Mouse (Mus musculus): Measurements from ENCODE around the gene Ush1g.

Ush1g gene

DNA sequence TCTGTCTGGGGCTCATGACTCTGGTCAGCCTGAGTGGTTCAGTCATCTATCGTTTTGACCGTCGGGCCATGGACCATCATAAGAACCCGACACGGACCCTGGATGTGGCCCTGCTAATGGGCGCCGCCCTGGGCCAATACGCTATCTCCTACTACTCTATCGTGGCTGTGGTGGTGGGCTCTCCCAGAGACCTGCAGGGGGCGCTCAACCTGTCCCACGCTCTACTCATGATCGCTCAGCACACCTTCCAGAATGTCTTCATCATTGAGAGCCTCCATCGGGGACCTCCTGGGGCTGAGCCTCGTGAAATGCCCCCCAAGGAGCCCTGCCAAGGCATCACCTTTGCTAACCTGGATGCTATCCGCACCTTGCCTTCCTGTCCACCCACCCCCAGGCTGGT is 7.5 kb upstream of the Ush1g start:
- no peak for DNase-seq

DNA sequence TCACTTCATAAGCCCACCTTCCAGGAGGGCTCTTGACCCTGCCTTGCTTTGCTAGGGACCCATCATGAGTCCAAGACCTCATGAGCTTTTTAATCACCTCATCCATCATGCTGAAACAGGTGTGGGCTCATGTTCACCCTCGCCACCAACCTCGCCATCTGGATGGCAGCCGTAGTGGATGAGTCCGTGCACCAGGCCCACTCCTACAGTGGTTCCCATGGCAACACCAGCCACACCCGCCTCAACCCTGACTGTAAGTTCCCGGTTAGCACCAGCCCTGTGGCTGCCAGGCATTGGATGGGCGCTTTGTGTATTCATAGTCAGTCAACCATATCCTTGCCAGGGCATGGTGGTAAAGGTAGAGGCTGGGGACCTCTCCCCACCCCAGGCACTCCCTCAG is 4.9 kb upstream of the Ush1g start:
- no peak for DNase-seq

DNA sequence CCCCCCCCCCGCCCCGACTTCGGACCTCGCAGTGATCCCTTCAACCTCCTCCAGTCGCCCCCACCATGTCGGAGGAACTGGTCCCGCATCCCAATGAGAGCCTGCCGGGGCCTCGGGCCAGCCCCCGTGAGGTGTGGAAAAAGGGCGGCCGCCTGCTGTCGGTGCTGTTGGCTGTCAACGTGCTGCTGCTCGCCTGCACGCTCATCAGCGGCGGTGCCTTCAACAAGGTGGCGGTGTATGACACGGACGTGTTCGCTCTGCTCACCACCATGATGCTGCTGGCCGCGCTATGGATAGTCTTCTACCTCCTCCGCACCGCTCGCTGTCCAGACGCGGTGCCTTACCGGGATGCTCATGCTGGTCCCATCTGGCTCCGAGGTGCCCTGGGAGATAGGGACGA is 1.5 kb upstream of the Ush1g start:
- DNase-seq, result no peak

DNA sequence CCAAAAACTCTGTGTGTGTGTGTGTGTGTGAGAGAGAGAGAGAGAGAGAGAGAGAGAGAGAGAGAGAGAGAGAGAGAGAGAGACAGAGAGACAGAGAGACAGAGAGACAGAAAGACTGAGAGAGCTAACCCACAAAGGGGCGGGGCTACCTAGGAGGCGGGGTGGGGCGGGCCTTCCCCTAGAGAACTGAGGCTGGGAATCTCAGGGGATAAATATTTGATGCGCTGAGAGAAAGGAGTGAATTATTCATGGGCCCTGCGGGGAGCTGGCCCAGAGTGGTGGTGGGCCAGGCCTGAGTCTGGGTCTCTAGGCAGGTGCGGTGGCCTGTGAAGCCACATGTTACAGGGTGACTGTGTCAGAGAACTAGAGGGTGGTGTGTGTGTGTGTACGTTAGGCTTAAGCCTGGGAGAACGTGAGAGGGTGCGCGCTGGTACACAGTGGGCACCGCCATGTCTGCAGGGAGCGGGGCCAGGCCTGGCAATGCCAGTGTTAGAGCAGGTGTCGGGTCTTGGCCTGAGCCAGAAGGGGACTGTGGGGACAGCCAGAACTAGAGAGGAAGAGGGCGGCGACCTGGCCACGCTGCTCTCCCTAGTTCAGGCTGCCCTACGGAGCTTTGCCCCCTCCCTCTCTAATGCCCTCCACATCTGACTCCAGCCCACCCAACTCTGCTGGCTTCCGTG is 2.0 kb downstream of the Ush1g start:
- no peak for DNase-seq

DNA sequence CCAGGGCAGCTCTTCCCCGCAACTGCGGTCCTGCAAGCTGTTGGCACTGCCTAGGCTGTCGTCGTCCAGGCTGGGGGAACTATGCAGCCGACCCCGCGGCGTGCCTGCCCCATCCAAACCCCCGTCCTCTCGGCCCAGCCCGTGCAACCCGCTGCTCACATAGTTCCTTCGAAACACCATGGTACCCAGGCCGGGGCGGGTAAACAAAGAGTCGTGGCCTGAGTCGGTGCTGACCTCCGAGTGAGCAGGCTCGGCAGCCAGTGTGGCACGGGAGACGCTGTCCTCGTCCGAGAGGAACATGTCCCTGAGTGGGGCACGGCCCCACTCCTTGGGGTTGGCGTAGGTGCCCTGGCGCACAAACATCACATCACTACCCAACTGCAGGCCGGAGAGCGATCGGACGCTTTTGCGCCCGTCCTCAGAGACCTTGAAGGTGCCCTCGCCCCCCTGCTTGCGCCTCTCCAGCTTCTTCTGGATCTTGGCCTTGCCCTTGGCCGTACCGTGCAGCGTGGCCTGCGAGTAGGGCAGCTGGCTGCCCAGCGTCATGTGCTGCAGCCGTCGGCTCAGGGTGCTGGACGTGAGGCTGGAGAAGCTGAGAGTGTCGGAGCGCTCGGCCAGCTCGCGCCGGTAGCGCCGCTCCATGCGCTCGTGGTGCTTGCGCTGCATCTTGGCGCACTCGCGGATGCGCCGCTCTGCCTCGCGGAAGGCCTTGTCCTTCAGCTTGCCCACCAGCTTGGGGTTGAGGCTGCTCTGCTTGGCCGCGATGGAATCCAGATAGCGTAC is 3.4 kb downstream of the Ush1g start:
- DNase-seq, result no peak

DNA sequence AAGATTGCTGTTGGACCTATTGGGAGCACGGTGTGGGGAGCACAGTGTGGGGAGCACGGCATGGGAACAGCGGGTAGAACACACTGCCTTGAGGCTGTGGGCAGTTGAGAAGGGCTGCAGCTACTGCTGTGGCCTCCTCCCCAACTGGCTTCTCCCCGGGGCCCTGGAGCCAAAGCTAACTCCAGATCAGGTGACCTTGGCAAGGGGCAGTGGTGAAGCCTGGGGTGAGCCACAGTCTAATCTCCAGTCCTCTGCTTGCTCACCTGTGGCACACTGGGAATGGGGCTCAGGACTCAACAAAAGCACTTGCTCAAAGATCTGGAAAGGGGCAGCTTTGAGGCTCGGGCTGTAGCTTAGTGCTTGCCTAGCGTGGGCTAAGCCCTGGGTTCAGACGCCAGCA is 4.6 kb downstream of the Ush1g start:
- no peak for DNase-seq

DNA sequence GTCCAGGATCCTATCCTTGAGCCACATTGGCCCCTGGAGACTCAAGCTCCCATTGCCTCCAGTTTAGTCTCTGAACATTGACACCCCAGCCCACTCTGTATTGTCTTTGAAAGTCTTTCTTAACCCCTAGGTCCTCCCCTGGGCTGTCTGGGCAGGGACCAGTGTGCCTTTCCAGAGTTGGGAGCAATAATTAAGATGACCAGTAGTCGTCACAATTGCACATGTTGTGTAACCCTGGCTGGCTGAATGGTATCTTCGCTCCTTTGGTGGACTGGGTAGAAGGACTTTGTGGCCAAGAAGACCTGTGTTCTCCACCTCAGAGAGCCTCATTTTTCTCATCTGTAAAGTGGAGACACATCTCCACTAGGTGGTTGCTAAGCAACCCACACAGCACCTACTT is 7.6 kb downstream of the Ush1g start:
- no peak for DNase-seq

DNA sequence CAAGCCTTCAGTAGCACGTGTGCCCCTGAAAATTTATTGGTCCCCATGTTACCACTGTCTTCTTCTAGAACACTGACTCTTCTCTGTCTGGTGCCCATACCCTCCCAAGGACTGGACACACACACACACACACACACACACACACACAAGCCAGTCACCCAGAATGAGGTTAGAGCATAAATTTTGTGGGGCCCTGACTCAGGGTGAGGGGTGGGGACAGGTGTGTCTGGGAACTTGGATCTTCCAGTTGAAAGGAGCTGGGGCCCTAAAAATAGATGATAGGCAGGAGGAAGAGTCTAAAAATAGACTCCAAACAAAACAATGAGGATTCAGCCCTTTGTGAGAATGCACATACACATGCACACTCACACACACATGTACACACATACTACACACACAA is 13.1 kb downstream of the Ush1g start:
- no peak for DNase-seq

DNA sequence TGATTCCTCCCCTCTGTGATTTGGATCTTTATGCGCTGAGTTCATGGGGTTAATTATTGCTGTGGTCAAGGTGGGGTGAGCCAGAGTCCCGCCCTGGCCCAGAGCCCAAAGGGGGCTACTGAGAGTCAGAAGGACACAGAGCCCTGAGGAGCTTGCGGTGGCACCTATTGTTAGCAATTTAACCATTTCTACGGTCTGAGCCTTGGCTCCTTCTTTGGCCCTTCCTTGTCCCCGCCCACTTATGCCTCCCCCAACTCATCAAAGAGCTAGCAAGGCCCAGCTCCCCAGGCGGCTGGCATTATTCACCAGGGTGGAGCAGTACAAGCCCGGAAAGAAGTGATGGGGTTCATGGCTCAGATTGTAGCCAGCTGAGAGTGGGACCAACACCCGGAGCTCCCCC is 15.0 kb downstream of the Ush1g start, which contains the start of gene Otop2:
TSS of gene Otop2 (plus strand) at position 301 of the 400 bp plus-strand sequence.
- no peak for DNase-seq

DNA sequence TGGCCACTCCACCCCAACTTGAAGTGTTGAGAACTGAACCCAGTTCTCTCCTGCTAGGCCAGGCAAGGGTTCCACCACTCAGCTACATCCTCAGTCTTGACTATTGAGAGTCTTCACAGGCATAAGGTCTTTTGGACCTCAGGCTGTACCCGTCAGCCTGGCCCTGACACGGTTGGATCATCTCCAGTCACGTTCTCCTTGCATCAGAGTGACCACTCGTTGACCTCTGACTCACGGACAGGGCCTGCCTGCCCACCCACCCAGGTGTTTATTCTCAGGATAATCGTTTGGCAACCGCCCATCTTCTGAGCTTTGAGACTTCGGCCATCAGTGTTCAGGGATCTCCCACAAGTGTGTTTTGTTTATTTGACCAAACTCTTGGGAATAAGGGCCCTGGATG is 18.7 kb downstream of the Ush1g start:
- no peak for DNase-seq

DNA sequence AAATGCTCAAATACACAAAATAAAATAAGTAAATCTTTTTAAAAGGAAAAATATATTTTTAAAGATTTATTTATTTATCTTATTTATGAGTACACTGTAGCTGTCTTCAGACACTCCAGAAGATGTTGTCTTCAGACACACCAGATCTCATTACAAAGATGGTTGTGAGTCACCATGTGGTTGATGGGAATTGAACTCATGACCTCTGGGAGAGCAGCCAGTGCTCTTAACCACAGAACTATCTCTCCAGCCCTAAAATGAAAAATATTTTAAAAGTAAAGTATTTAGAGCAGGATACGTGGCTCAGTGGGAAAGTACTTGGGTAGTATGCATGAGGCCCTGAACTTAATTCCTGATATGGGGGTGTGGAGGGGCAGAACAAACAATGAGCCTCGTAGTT is 20.5 kb downstream of the Ush1g start:
- DNase-seq, result no peak

DNA sequence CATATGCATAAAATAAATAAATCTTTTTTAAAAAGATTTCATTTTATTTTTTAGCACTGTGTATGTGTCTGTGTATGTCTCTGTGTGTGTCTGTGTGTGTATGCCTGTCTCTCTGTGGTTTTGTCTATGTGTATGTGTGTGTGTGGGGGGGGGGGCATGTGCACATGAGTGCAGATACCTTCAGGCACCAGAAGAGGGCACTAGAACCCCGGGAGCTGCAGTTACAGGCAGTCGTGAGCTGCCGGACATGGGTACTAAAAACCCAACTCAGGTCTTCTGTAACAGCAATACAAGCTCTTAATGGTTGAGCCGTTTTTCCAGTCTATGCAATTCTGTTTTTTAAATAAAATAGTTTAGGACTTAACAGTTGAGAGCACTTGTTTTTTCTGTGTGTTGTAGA is 21.1 kb downstream of the Ush1g start:
- DNase-seq, result no peak

DNA sequence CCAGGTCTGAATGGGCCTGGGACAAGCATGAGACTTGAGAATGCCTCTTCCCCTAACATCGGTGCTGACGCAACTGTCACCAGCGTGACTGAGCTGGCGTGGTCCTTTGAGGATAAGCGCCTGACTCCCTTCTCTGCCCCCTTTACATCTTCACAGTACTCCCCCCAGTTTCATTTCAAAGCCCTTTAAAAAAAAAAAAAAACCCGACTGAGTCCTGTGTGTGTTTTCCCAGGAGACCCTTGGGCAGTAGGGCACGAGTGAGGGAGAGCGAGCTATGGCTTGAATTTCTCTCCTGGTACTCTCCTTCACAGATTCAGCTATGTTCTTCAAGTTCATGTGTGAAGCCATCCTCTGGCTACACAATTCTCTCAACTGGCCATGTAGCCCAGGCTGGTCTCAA is 23.7 kb downstream of the Ush1g start:
- DNase-seq, result no peak

DNA sequence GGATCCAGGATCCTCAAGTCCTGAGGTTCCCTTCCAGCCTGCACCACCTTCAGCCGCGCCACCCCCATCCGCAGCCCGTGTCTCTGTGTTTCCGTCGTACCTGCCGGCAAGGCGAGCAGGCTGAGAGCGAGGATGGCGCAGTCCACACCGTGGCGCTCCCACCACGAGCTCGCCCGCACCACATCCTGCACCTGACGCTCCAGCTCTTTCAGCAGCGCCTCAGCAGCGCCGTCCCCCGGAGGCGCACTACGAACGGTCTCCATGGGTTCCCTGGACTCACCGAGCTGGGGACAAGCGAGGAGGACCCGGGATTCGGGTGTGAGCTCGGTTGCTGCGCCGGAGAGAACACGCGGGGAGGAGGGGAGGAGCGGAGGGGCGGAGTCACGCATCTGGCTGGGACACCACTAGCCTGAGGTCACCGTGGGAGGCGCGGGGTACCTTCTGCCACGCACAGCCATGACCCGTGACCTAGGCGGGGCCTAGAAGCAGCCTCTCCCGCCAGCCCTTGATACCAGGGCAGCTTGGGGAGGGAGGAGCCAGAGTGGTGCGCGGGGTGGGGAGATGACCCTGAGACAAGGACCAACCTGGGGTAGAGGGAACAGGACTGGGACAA is 24.5 kb downstream of the Ush1g start, which contains the start of gene Fads6:
TSS of gene Fads6 (minus strand) at position 450 of the 613 bp plus-strand sequence.
- DNase-seq, result peak; percentile 55 to 62

DNA sequence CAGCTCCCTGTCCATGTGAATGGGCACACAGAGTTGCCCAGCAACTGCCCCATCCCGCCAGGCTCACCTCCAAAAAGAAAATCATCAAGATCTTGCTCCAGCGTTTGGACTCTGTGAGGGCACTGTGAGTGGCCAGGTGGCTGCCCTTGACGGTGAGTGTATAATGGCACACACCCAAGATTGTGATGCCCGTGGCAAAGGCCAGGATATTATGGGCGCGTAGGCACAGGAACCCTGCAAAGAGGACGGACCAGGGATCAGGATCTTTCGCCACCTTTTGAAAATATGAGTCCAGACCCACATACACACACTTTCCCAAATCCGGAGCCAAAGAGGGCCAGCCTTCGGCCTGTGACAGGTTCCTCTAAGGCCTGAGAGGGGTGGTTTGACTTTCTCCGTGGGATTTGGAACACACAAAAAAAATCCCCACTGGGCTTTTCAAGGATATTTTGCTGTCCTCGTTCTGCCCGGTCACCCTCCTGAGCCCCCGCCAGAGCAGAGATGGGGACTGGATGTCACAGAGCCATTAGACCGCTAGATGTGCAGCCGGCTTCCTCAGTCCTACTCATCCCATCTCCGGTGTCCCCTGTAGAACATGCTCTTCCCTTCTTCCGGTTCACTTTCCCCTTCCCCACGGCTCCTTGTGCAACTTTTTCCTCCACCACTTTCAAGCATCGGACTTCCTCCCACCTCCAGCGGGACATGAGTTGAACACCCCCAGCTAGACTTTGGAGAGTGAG is 25.2 kb downstream of the Ush1g start:
- DNase-seq, result no peak

DNA sequence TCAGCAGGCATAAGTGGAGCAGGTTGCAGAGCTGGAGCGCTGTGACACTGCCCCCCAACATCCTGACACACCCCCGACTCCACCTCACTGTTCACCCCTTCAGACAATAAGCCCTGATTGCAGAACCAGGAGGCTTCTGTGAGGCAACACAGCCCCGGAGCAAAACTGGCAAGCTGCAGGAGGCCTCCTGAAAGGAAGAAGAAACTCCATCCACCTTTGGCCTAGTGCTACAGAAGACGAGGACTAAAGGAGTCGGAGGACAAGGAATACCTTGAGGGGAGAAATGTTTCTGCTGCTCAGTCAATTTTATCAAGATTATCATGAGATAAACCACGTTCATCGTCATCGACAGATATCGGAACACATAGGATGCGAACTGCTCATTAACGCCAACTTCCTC is 25.9 kb downstream of the Ush1g start:
- no peak for DNase-seq

DNA sequence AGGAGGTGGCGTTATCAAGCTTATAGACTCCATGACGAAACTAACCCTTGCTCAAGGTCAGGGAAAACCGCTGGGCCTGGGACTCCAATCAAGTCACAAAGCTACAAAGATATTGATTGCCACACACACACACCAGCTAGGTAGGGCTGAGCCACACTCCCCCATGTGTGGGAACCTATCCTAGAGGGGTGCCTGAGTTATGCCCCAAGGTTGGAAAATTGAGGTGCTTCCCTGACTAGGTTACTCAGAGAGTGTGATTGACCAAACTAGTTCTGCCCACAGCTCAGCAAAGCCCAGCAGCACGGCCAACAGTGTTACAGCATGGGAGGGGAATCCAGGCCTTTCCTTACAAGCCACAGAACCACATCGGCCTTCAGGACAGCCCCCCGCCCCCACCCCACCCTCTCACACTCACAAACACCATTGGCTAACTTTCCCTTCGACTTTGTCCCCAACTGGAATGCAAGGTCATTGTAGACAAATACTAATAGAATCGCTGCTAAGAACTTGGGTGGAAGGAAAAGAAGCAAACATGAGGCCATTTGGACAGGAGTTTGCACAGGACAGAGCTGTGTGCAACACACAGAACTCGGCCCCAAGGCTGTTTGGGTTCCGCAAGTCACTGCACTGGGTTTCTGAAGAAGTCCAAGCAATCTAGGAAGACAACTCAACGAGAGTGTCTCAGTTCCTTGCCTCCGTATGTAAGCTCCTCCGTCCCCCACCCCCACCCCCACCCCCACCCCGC is 29.0 kb downstream of the Ush1g start:
- no peak for DNase-seq

DNA sequence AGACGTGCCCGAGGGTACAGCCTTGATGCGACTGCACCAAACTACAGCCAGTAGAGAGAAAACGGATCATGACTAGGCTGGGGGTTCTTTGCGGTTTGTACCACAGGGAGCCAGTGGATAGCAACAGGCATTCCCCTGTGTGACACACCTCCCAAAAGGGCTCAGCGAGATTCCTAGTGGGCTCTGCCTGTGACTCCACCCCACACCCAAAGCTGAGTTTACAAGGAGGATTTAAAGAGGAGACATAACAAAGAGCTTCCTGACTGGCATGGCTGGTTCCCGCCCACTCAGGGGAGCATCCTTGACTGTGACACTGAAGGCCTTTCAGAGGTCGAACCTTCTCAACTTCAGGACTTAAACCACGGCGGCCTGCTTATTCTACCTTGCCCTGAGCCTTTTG is 30.3 kb downstream of the Ush1g start:
- DNase-seq, result no peak

DNA sequence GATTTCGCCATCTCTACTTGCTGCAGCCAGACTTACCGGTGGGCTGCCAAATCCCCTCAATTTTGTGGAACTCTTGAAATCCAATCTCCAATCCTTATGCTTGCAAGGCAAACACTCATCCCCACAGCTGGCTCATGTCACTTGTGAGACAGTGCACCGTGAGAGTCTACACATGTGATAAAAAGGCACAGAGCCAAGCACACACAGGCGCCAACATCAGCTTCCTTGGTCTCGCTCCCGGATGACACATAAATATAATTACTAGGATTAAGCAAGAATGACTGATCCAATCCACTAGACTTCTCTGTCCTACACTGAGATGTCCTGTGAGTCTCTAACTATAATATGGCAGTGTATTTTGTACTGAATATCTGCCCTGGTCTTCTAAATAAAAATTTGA is 30.9 kb downstream of the Ush1g start:
- DNase-seq, result no peak

DNA sequence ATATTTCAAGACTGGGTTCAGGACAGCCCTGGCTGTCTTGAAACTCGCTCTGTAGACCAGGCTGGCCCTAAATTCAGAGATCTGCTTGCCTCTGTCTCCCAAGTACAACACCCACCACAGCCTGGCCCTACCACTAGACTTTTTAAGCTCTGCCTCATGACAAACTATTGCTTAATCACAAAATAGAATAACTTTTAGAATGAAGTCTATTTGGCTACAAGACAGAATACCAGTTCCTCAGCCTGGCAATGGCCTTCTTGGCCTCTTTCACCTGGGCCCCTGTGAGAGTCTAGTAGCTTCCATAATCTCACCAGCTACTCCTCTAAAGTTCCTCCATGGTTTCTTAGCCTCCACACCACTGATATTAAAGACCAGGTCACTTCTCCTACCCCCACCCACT is 31.5 kb downstream of the Ush1g start:
- no peak for DNase-seq

DNA sequence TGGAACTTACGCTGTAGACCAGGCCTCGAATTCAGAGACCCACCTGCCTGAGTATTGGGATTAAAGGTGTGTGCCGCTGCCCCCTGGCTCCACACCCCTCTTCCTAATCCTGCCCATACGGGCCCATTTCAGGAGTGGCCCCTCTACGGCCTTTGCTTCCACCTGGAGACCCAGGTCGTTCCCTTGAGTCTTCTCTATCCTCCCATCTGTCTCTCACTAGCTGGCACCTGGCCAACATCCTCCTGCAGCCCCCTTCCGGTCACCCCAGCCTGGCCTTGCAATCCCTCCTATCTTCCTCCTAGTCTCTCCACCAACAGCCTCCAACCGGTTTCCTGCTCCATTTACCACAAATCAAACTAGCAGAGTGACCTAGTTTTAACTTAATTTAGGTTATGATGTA is 32.0 kb downstream of the Ush1g start:
- DNase-seq, result no peak

DNA sequence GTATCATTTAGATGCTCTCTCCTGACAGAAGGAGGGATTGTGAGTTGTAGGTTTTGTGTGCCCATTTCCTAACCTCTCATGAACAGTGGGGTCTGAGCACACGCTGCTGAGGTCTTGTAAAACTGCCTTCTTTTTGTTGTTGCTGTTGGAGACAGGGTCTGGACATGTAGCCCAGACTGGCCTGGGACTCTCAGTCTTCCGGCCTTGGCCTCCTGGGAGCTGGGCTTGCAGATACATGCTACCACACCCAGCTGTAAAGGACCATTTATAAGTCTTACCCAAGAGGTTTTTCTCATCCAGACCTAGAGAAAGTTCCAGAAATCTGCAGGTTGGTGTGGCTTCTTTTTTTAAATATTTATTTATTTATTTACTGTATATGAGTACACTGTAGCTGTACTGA is 33.5 kb downstream of the Ush1g start:
- DNase-seq, result no peak

DNA sequence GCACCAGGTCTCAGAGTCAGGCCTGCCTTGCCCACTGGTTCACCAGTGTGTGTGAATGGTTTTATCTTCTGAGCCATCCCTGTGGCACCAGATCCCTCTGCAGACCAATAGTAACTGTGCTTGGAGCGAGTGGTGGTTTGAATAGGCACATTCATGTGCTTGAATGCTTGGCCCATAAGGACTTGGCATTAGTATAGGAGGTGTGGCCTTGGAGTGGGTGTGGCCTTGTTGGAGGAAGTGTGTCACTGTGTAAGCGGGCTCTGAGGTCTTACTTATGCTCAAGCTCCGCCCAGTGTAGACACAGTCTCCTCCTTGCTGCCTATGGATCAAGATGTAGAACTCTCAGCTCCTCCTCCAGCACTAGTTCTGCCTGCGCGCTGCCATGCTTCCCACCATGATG is 34.5 kb downstream of the Ush1g start:
- DNase-seq, result no peak
